Mouse (Mus musculus): ENCODE results near the gene C2cd3.

- TF ChIP-seq POLR2A (IDR thresholded peaks at IDR 0.05; ENCODE audit: control insufficient read depth, low read depth, low read length) (no peak), CTCF (IDR thresholded peaks at IDR 0.05; ENCODE audit: control insufficient read depth, insufficient read depth, insufficient replicate concordance, low read depth, low read length) (no peak)
Measured at GRCm38 (mm10) chr7:100464248-100464647, 92.2 kb downstream of the C2cd3 start.
